Mouse (Mus musculus) cerebellum, adult 11-12 months (tissue): ENCODE data around the gene Vmn2r79.
"Not testable (repeated sequence)": the region's sequence is repeated elsewhere in the genome, so short reads cannot be mapped to it uniquely, and the experiment has no call there.

Experiments
- DNase-seq: peaks from one replicate; pipeline ENCODE4 v3.0.0; 2022

Gene Vmn2r79

DNA sequence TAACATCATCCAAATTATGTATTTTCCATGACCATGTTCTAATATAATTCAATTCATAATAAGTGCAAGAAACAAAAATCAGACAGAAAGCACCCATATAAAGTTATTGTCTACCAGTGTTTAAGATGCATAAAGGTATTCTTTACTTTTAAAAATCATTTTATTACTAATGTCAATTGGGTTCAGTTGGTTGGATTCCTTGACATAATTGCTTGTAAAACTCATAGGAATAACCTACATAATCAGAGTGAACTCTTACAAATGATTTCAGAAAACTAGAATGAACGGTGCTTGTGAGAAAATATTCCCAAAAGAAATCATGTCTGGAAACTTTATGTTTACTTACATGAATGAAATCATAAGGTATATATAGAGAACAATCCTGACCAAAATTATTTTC is at the start of gene Vmn2r79:
Gene Vmn2r79, plus strand, starts transcription at position 301 of the 400 bp plus-strand sequence.
- not testable (repeated sequence) for DNase-seq

DNA sequence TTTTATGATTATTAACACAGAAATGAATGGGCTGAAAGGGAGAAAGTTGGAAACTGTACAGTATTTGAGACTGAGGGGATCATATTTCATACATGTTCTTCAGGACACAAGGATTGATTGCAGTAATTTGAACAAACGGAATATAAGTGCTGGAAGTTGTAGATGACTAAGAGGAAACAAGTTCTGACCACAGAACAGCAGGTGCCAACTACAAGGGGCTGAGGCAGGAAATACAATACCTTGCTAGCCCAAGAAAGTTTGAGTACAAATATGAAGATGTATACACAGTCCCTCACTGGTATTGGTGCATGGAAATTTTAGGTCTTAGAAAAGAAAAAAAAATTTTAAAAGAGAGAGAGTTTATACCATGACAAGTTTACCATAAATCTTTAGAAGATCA is 1.2 kb upstream of the Vmn2r79 start:
- no peak for DNase-seq

DNA sequence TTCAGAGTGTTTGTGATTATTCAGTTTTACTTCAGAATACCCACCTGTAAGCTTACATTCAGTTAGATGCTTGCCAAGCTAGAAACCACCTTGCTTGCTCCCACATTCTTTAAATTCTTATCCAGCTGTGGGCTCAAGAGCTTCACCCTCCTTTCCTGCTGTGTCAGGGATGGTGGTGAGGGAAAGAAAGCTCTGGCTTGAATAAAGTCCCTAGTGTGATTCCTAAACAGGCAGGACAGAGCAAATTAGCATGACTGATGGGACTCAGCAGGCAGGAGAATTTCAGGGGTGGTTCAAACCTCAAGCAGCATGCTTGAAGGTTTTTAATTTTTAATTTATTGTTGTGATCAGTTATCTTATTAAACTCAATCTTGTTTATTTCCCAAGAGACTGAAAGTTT is 30.6 kb downstream of the Vmn2r79 start:
- not testable (repeated sequence) for DNase-seq

DNA sequence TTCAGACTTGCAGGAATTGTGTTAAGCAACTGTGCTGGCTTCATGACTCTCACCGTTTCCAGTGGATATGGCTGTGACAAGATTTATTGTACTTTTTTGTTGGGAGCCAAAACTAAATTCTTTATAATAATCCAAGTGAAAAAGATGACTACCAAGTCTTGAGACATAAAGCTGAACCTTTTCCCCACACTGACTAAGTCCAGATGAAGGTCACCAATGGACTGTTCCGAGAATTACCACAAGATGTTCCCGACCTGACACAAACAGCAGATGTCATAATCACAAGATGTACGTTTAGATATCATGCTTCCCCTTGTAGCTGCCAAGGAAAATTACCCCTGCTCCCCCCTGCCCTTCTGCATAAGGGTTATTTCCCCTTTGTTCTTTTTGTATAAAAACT is 67.7 kb downstream of the Vmn2r79 start:
- DNase-seq = no peak
